Comparison of ENCODE assay signal across 9 mouse cellular contexts in the genomic region with DNA sequence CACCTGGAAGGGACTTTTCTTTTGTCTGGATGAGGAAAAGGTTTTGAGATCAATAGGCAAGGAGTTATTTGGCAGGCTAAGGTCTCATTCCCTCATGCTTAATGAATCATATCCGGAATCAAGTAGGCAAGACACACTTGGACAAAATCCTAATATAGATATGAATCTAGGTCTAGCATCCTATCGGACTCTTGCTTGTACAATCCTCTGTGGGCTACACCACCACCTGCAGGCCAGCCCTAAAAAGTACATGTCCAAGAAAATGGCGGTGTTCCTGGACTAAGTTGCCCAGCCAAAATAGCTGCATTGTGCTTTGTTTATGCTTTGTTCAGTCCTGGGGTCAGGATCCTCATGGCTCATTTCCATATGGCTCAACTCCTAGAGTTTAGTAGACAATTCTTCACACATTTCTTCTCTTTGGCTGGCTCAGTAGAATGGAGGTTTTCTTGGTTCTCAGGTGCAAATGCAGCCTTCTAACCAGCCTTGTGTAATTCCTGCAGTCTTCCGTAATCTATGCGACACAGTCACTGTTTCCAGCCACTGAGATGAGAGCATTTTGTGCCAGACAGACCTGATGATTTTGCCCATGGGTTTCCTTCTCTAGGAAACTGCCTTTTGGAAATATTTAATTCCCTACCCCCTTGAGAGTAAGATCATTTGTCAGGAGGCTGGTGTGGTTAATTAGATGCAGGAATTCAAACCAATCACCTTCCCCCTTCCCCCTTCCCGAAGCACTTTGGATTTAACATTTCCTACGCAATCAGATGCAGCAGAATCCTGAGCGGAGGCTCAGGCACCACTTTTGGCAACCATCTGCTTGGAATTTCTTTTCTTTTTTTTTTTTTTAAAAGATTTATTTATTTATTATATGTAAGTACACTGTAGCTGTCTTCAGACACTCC.
DNase-seq lines count a peak whose midpoint lies in the region; ATAC-seq and TF ChIP-seq lines count a peak whose summit lies in the region.
"Had no signal": no experiment of that assay in that cellular context is flagged by ENCODE, and none has a peak within 500 bp of the region (broad histone marks: within the 10 kb centered on the region; RNA-seq: fewer than 3 reads in every experiment).

No protein-coding gene starts in this region.

- H3K36me3 ChIP-seq in kidney, embryonic 16.5 days (ENCODE audit: insufficient read depth, low read length) = no peaks in the 10 kb centered on the region
- H3K36me3 ChIP-seq: limb, embryonic 15.5 days had no signal

- no peak overlapping the region for H3K9ac ChIP-seq in kidney, embryonic 16.5 days (replicated peaks; ENCODE audit: low read length)
- H3K9ac ChIP-seq: limb, embryonic 15.5 days had no signal

- ATAC-seq in kidney, embryonic 16.5 days (ENCODE audit: low FRiP score, low TSS enrichment) = no peak

- intact Hi-C loops in heart, postnatal 10 days (cut with DNase I) = loop anchor here (1.0 to 5.0 kb wide), 6 partner anchors 59 to 545 kb away; no protein-coding TSS in a partner anchor
- intact Hi-C loops in left cerebral cortex, adult 2 months (cut with DNase I) = loop anchor here (1.0 to 10.0 kb wide), 3 partner anchors 82 to 360 kb away; partner anchors contain the start of gene Tcf12

- no peak overlapping the region for H3K27ac ChIP-seq in kidney, embryonic 16.5 days (ENCODE audit: low read length)
- H3K27ac ChIP-seq in cortical plate, adult 2 months (ENCODE audit: insufficient read depth, low read length) = peak overlapping the region; percentile 69; the same call in 1 of the 2 replicates
- H3K27ac ChIP-seq in left cerebral cortex, adult 2 months = peak overlapping the region; percentile 66
- H3K27ac ChIP-seq: limb, embryonic 15.5 days had no signal

- no peak overlapping the region for H3K4me2 ChIP-seq in kidney, embryonic 16.5 days (replicated peaks; ENCODE audit: low read depth, low read length)
- H3K4me2 ChIP-seq: limb, embryonic 15.5 days had no signal

- no peak for TF ChIP-seq POLR2A in cortical plate, adult 2 months (IDR thresholded peaks at IDR 0.05; ENCODE audit: extremely low read depth, insufficient read depth, low read length)

- H3K27me3 ChIP-seq in kidney, embryonic 16.5 days (ENCODE audit: insufficient read depth, low read length) = no peaks in the 10 kb centered on the region
- H3K27me3 ChIP-seq: limb, embryonic 15.5 days had no signal

- peak; percentile 89 for TF ChIP-seq CTCF in cortical plate, adult 2 months (IDR thresholded peaks at IDR 0.05; ENCODE audit: extremely low read depth, insufficient read depth, low read length)
- TF ChIP-seq CTCF in left cerebral cortex, adult 2 months (IDR thresholded peaks at IDR 0.05) = peak; percentile 79

- 52% methylated on average over 8 of the region's 8 CpGs for WGBS in kidney, embryonic 16.5 days

- 0 out of 2 replicates have a peak, but pooled peaks cover 2% of the 10 kb centered on the region for H3K9me3 ChIP-seq in kidney, embryonic 16.5 days (ENCODE audit: low read length)
- H3K9me3 ChIP-seq: limb, embryonic 15.5 days had no signal

- H3K4me3 ChIP-seq in kidney, embryonic 16.5 days (ENCODE audit: low read length) = no peak overlapping the region
- no peak overlapping the region for H3K4me3 ChIP-seq in cortical plate, adult 2 months (ENCODE audit: insufficient read depth, low read length)
- no peak overlapping the region for H3K4me3 ChIP-seq in left cerebral cortex, adult 2 months
- H3K4me3 ChIP-seq: limb, embryonic 15.5 days had no signal

- peak; percentile 62 for DNase-seq in kidney, adult 18-20 months
- DNase-seq in ZHBTc4 (ENCODE audit: low read depth, low spot score) = peak; percentile 57
- DNase-seq in heart, postnatal 10 days = peak; percentile 62 to 75
- peak; percentile 35 to 47 for DNase-seq in left cerebral cortex, adult 2 months (ENCODE audit: extremely low spot score in 1 of 2, low spot score in 2 of 2)
- DNase-seq in neural tube, embryonic 10.5 days (ENCODE audit: extremely low spot score, low spot score) = peak; percentile 32
- DNase-seq in thymus, postnatal 36 days = peak; percentile 54 to 59

- H3K4me1 ChIP-seq in kidney, embryonic 16.5 days (ENCODE audit: insufficient read depth, low read length) = peaks cover 3% of the 10 kb centered on the region; the same call in 1 of the 2 replicates
- H3K4me1 ChIP-seq in cortical plate, adult 2 months (ENCODE audit: control insufficient read depth, insufficient read depth, low read length) = peaks cover 4% of the 10 kb centered on the region; the same call in 1 of the 2 replicates
